Mouse (Mus musculus) liver, embryonic 16.5 days (tissue): Measurements from ENCODE around the gene Gpd2. TPM values are rescaled to one million over a fixed set of nuclear protein-coding genes. Genes with fewer than 3 reads are reported as not detected.

Source experiments
- ATAC-seq: fragments of 200-750 bp; cut with Nextera tagmentation; 2 replicates; pipeline ENCODE4 v1.8.0; 2017; ENCODE audit warnings: low read depth, mild to moderate bottlenecking, moderate number of reproducible peaks, moderate library complexity
- H3K27ac ChIP-seq: fragments of 300-500 bp; sonication (generic); 2 replicates; pipeline ENCODE4 v1.5.1; 2014; ENCODE audit warnings: mild to moderate bottlenecking, low read length
- H3K27me3 ChIP-seq: fragments of 300-500 bp; sonication (generic); 2 replicates; pipeline ENCODE4 v1.6.1; 2014; ENCODE audit warnings: low read depth, low read length, mixed read lengths; ENCODE audit not compliant: control insufficient read depth, insufficient read depth
- H3K36me3 ChIP-seq: fragments of 300-500 bp; sonication (generic); 2 replicates; pipeline ENCODE4 v1.6.1; 2014; ENCODE audit warnings: mild to moderate bottlenecking; ENCODE audit not compliant: control insufficient read depth, insufficient read depth
- H3K4me1 ChIP-seq: fragments of 300-500 bp; sonication (generic); 2 replicates; pipeline ENCODE4 v1.6.1; 2014; ENCODE audit warnings: low read depth, low read length, mixed read lengths; ENCODE audit not compliant: control insufficient read depth
- H3K4me2 ChIP-seq: fragments of 300-500 bp; sonication (generic); 2 replicates; pipeline ENCODE4 v1.6.1; 2014; ENCODE audit warnings: low read depth, low read length, mixed read lengths
- H3K4me3 ChIP-seq: fragments of 300-500 bp; sonication (generic); 2 replicates; pipeline ENCODE4 v1.5.1; 2014; ENCODE audit warnings: low read depth, mild to moderate bottlenecking, low read length
- H3K9ac ChIP-seq: fragments of 300-500 bp; sonication (generic); 2 replicates; pipeline ENCODE4 v1.6.1; 2014; ENCODE audit warnings: low read depth, low read length
- H3K9me3 ChIP-seq: fragments of 300-500 bp; sonication (generic); replicated peaks from 2 replicates; pipeline ENCODE4 v1.6.1; 2016; ENCODE audit warnings: low read length; ENCODE audit not compliant: control insufficient read depth
- WGBS: fragments of 180-500 bp; shearing (Covaris S2); extraction: QIAGEN DNeasy Blood & Tissue Kit; methylation state at CpG from one replicate; pipeline ENCODE4 v1.1.7; 2014; ENCODE audit not compliant: insufficient replicate concordance; 5-methylcytosine and 5-hydroxymethylcytosine counted together
- polyA plus RNA-seq: library from polyadenylated mRNA; unstranded; fragments of >200 nt; fragmentation: Nextera tagmentation; extraction: Ambion mirVana; gene quantifications from 2 replicates; pipeline ENCODE4 v1.2.1, GENCODE M21; 2015

Gene Gpd2
- polyA plus RNA-seq, 1 experiment from 2014 or later, result 5.9 TPM

DNA sequence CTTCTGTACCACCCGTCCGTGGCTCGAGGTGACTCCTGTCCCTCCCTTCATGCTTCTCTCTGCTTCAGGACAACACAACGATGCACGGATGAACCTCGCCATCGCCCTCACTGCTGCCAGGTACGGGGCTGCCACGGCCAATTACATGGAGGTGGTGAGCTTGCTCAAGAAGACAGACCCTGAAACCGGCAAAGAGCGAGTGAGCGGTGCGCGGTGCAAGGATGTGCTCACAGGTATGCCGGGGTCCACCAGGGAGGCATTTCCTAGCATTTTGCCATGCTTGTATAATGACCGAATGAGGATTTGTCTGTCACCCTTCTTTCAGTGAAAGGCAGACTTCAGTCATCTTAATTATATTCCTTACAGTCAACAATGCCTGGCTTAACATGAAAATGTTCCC, 101.3 kb downstream of the Gpd2 start:
- no peaks in the 10 kb centered on the region for H3K36me3 ChIP-seq
- no peak overlapping the region for H3K4me3 ChIP-seq
- no peak for ATAC-seq
- no peaks in the 10 kb centered on the region for H3K9me3 ChIP-seq
- H3K27me3 ChIP-seq, result no peaks in the 10 kb centered on the region
- WGBS, result 78% methylated on average over 16 of the region's 16 CpGs
- no peaks in the 10 kb centered on the region for H3K4me1 ChIP-seq
- H3K9ac ChIP-seq, result no peak overlapping the region
- no peak overlapping the region for H3K4me2 ChIP-seq
- no peak overlapping the region for H3K27ac ChIP-seq

DNA sequence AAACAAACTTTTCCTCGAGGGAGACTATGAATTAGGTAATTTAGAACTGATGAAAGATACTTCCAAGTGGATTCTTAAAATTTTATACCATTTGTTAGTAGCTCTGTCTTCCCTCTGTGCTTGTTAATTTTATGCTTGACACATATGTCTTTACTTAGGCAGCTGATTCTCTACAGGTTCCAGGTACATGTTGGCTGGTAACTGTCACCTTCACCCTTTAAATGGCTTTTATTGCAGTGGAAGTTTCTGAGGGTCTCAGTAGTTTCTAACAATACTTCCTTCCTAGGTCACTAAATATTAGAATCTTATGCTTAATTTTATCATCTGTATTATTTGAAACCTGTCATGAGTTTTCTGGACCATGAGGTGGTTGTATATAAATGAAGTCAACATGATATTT, 105.5 kb downstream of the Gpd2 start:
- no peaks in the 10 kb centered on the region for H3K9me3 ChIP-seq
- H3K4me2 ChIP-seq, result no peak overlapping the region
- H3K27me3 ChIP-seq, result no peaks in the 10 kb centered on the region
- ATAC-seq, result no peak
- H3K4me3 ChIP-seq, result no peak overlapping the region
- 38% methylated on average over 1 of the region's 1 CpGs for WGBS
- H3K36me3 ChIP-seq, result no peaks in the 10 kb centered on the region
- no peak overlapping the region for H3K9ac ChIP-seq
- H3K27ac ChIP-seq, result no peak overlapping the region
- no peaks in the 10 kb centered on the region for H3K4me1 ChIP-seq

DNA sequence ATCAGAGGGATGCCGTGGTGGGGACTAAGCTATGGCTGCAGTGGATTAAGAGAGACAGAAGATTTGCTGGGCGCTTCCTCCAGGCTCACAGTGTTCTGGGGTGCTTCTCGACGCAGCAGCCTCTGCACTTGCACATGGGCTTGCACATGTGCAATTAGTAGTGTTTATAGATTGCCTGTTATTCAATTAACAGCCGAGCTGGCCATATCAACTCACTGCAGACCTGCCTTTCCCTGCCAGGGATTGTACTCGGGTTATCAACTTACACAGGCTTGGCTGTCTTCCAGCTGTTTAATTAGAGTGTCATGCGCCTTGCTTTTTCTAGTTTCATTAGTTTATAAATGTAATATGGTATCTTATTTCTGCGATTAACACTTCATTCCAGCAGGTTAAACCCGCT, 113.2 kb downstream of the Gpd2 start:
- Histone ChIP-seq H3K9ac (no peak overlapping the region), H3K27ac (no peak overlapping the region), H3K4me1 (peaks cover 6% of the 10 kb centered on the region), H3K9me3 (no peaks in the 10 kb centered on the region), H3K27me3 (no peaks in the 10 kb centered on the region), H3K4me3 (no peak overlapping the region), H3K4me2 (no peak overlapping the region), H3K36me3 (no peaks in the 10 kb centered on the region)
- 30% methylated on average over 9 of the region's 9 CpGs for WGBS
- peak; percentile 94 for ATAC-seq

DNA sequence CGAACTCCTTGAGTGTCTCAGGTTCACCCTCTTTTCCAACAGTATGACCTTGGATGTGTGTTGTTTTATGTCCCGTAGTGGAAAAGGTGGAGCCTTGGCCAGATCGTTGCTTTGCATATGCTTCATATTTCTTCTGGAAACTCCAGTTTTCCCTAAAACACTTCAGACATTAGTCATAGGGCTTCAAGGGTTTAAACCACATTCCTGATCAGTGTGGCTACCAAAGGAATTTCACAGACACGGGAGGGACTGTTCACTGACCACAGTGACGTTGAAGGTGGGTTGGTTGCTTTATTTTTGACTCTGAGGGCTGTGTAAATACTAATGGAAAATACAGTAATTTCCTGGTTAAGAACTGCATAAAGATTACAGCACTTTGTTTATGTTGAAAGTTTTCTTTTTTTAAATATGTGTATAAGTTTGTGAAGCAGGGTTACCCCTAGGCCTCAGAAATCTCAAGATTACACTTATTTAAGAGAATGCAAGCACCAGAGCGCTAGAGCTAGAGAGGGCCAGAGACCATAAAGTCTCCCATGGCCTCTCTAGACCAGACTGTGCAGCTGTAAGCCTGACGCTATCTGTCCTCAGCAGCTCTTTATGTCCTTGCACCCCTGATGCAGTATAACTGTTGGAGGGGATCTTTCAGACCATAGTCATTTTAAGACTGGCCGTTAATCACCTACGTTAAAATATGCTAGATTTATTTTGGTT, 116.4 kb downstream of the Gpd2 start:
- Histone ChIP-seq H3K27ac (no peak overlapping the region), H3K9me3 (no peaks in the 10 kb centered on the region), H3K4me1 (peaks cover 6% of the 10 kb centered on the region), H3K4me2 (no peak overlapping the region), H3K27me3 (no peaks in the 10 kb centered on the region), H3K9ac (no peak overlapping the region), H3K36me3 (no peaks in the 10 kb centered on the region), H3K4me3 (no peak overlapping the region)
- 76% methylated on average over 9 of the region's 9 CpGs for WGBS
- no peak for ATAC-seq

DNA sequence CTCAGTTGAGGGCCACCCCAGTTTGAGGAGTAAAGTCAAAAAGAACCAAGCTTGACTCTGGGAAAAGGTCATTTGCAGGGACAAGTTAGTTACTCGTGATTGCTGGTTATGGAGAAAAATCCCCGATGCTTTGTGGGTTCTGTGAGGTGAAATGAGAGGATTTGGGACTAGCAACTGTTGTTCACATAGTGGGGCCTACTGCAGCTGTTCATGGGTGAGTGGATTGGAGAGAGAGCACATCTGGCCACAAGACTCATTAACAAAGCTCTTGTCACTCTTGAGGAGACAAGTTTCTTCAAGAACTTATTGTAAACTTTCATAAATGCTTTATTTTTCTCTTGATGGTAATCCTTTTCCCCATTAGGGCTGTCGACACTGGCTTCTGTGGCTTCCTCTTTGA, 117.4 kb downstream of the Gpd2 start:
- H3K4me2 ChIP-seq, result no peak overlapping the region
- H3K27ac ChIP-seq, result no peak overlapping the region
- no peaks in the 10 kb centered on the region for H3K27me3 ChIP-seq
- 61% methylated on average over 3 of the region's 3 CpGs for WGBS
- no peak for ATAC-seq
- no peaks in the 10 kb centered on the region for H3K36me3 ChIP-seq
- H3K4me1 ChIP-seq, result peaks cover 6% of the 10 kb centered on the region
- H3K4me3 ChIP-seq, result no peak overlapping the region
- no peak overlapping the region for H3K9ac ChIP-seq
- no peaks in the 10 kb centered on the region for H3K9me3 ChIP-seq

DNA sequence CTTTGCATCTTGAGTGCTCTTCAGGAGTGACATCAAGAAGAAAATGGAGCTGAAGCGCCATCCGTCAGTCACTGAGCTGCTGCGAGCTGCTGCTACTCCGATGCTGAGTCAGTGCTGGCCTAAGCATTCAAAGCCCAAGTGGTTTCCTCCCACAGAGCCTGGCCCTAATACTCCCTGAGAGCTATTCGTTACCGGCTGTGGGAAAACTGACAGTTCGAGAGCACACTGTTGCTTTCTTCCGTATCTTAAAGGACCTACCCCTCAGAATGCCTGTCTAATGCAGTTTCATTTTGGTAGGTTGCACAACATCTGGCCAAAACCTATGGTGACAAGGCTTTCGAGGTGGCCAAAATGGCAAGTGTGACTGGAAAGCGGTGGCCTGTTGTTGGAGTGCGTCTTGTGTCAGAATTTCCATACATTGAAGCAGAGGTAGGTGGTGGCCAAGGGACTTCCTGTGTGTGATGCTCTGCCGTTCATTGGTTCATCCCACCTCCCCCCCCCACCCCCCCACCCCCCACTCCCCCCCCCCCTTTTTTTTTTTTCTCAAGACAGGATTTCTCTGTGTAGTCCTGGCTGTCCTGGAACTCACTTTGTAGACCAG, 118.9 kb downstream of the Gpd2 start:
- Histone ChIP-seq H3K4me2 (no peak overlapping the region), H3K4me1 (no peaks in the 10 kb centered on the region), H3K27ac (no peak overlapping the region), H3K9me3 (no peaks in the 10 kb centered on the region), H3K27me3 (no peaks in the 10 kb centered on the region), H3K4me3 (no peak overlapping the region), H3K9ac (no peak overlapping the region), H3K36me3 (no peaks in the 10 kb centered on the region)
- 61% methylated on average over 12 of the region's 12 CpGs for WGBS
- peak; percentile 30; the same call in 1 of the 2 replicates for ATAC-seq

DNA sequence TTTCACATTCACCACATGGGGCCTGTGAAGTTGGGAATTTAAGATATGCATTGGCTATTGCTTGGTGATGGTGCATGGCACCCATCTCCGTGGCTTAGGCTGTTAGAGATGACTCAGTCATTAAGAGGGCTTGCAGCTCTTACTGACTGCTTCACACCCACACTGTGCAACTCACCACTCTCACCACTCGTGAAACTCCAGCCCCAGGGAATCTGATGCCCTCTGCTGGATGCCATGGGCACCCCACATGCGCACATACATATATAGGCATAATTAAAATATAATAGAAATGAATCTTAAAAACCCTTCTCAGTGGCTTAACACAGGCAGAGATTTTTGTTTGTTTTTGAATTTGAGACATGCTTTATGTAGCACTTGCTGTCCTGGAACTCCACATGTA, 125.1 kb downstream of the Gpd2 start:
- no peak for ATAC-seq

DNA sequence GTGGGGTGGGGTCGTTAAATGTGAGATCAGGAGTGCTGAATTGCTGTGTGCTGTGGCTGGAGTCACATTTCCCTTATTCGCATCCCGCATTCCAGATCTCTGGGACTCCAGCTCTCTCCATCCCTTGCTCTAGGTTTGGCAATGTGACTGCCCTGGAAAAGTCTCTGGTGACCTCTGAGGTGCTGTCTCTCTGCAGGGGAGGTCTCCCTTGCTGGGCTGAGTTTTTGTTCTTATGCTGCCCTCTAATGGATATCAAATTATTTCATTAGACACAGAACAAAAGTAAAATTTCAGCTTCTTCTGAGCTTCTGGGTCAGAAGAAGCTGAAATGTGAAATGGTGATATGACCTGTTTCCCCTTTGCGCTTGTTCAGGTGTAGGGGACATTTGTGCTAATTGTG, 137.2 kb downstream of the Gpd2 start:
- H3K27me3 ChIP-seq, result no peaks in the 10 kb centered on the region
- H3K4me1 ChIP-seq, result no peaks in the 10 kb centered on the region
- H3K27ac ChIP-seq, result no peak overlapping the region
- no peak overlapping the region for H3K4me3 ChIP-seq
- H3K9ac ChIP-seq, result no peak overlapping the region
- no peak overlapping the region for H3K4me2 ChIP-seq
- ATAC-seq, result no peak
- no peaks in the 10 kb centered on the region for H3K36me3 ChIP-seq
- H3K9me3 ChIP-seq, result no peaks in the 10 kb centered on the region
- WGBS, result 49% methylated on average over 4 of the region's 4 CpGs

More for the DNA sequence above, 125.1 kb downstream of the Gpd2 start:
- Histone ChIP-seq H3K4me1 (no peaks in the 10 kb centered on the region), H3K4me3 (no peak overlapping the region), H3K27ac (no peak overlapping the region), H3K9me3 (no peaks in the 10 kb centered on the region), H3K36me3 (no peaks in the 10 kb centered on the region), H3K9ac (no peak overlapping the region), H3K4me2 (no peak overlapping the region), H3K27me3 (no peaks in the 10 kb centered on the region)
- 58% methylated on average over 3 of the region's 3 CpGs for WGBS

DNA sequence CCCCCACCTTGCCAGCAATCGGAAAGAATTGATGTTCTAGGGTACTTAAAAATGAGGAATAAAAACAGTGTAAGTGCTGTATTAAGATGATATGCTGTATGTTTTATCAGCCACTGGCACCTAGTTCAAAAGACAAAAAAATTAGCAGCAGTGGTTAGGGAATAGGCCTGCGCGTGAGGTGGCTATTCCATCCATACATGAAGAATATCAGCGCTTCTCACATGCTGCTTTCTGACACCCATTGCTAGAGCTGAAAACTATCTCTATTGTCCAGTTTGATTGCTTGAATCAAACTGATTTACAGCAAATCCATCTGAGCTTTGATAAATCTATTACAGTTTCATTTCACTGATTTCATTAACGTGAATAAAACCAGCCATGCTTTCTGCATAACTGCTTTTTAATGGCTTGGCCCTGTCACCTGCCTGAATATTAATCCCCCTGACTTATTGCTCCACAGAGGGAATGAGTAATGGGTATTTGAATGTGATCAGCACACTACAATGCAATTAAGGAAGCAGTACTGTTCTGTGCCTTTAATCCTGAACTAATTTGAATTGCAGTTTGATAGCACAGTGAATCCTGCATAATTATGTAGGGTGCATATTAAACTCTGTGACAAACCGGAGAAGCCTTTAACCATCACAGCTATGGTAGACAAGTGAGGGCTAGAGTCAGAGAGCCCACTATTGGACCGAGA, 137.9 kb downstream of the Gpd2 start:
- Histone ChIP-seq H3K27me3 (no peaks in the 10 kb centered on the region), H3K9ac (no peak overlapping the region), H3K4me1 (no peaks in the 10 kb centered on the region), H3K9me3 (no peaks in the 10 kb centered on the region), H3K27ac (no peak overlapping the region), H3K4me2 (no peak overlapping the region), H3K36me3 (no peaks in the 10 kb centered on the region), H3K4me3 (no peak overlapping the region)
- ATAC-seq, result no peak
- whole genome bisulfite sequencing, result 82% methylated on average over 7 of the region's 7 CpGs
